Mouse (Mus musculus) kidney, adult 2 months (tissue): ENCODE measurements around the gene Pde3a.

ENCODE experiments used
- CTCF ChIP-seq: fragments of 200-500 bp; conservative IDR thresholded peaks from 2 replicates; pipeline ENCODE4 v1.5.1; 2011; ENCODE audit warnings: low read depth, mild to moderate bottlenecking, control low read depth, low read length, moderate library complexity, mixed read lengths; ENCODE audit not compliant: insufficient read depth, insufficient read length
- POLR2A ChIP-seq: fragments of 200-500 bp; IDR thresholded peaks from one replicate; pipeline ENCODE4 v1.6.1; 2011; ENCODE audit warnings: low read depth, low read length, control low read depth

DNA sequence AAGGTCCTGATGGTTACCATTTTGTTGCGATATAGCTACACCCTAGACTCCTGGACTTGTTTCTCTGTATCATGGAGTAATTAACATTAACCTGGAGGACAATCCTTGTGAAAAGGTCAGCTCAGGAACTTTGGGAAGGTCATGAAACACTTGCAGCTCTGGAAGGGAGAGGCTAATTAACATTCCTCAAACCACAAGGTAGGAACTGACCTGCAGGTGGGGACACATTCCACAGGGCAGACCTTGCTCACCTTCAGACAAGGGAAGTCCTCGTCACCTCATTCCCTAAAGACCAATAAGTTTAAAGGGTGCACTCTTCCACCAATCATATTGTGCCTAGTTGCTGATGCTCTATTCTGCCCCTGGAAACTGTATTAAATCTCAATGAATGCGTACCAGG lies 114.6 kb downstream of the Pde3a start:
- no peak for TF ChIP-seq CTCF
- no peak for TF ChIP-seq POLR2A
